In the genomic region with DNA sequence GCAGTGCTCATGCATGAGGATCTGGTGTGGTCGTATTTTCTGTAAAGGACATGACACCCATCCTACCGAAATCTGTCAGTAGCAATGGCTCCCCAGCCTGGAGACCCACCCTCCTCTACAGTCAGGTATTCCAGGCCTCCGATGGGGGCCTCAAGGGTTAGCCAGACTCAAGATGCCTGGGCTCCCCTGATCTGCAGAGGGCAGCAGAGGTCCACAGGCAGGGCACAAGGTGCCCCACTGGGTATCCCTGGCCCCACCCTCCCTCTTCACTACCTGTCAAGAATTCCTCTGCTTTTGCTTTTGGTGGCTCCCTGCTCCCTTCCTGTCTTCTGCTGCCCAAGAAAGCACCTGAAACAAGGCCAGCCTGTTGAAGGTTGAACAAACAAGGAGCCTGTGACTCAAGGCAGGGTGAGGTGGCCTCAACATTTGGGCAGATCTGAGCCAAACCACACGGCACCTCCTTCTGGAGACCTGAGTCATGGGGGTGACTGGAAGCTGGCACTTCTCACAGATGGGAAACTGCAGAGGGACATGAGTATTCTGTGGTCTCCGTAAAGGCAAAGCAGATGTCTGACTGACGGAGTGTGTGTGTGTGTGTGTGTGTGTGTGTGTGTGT, we compare ENCODE assay signal across 12 mouse cellular contexts. TPM values are rescaled to one million over a fixed set of nuclear protein-coding genes. Genes with fewer than 3 reads are reported as not detected.
DNase-seq lines count a peak whose midpoint lies in the region; ATAC-seq lines count a peak whose summit lies in the region.
"Had no signal": no experiment of that assay in that cellular context is flagged by ENCODE, and none has a peak within 500 bp of the region (broad histone marks: within the 10 kb centered on the region; RNA-seq: fewer than 3 reads in every experiment).

No protein-coding gene starts in this region.

- no peak overlapping the region for H3K27ac ChIP-seq in forebrain, embryonic 13.5 days
- H3K27ac ChIP-seq: liver, embryonic 15.5 days had no signal

- H3K4me1 ChIP-seq in forebrain, embryonic 13.5 days, result no peaks in the 10 kb centered on the region
- H3K4me1 ChIP-seq: liver, embryonic 15.5 days had no signal

- H3K4me2 ChIP-seq in forebrain, embryonic 13.5 days, result no peak overlapping the region
- H3K4me2 ChIP-seq: liver, embryonic 15.5 days had no signal

- no peaks in the 10 kb centered on the region for H3K27me3 ChIP-seq in forebrain, embryonic 13.5 days
- H3K27me3 ChIP-seq: liver, embryonic 15.5 days had no signal

- no peak overlapping the region for H3K9ac ChIP-seq in forebrain, embryonic 13.5 days
- H3K9ac ChIP-seq: liver, embryonic 15.5 days had no signal

- WGBS in forebrain, embryonic 13.5 days, result 77% methylated on average over 6 of the region's 6 CpGs

- no peak overlapping the region for H3K4me3 ChIP-seq in forebrain, embryonic 13.5 days
- H3K4me3 ChIP-seq: liver, embryonic 15.5 days had no signal

- no peak for ATAC-seq in forebrain, embryonic 13.5 days

- peak; percentile 64 to 77 for DNase-seq in lung, adult 18-20 months
- DNase-seq in lung, postnatal 14 days, result no peak
- peak; percentile 79 for DNase-seq in NIH3T3 (ENCODE audit: low read depth)
- DNase-seq in adrenal gland, postnatal 25 days, result peak; percentile 48
- DNase-seq in lung, postnatal 36 days, result peak; percentile 67
- DNase-seq in thymus, adult 18-20 months, result no peak
- DNase-seq: cerebellum, adult 11-12 months; gastrocnemius, postnatal 36 days; thymus, postnatal 25 days had no signal

- no peaks in the 10 kb centered on the region for H3K36me3 ChIP-seq in forebrain, embryonic 13.5 days (ENCODE audit: poor library complexity, severe bottlenecking)
- H3K36me3 ChIP-seq: G1E; liver, embryonic 15.5 days had no signal

- no peaks in the 10 kb centered on the region for H3K9me3 ChIP-seq in forebrain, embryonic 13.5 days (replicated peaks)
- H3K9me3 ChIP-seq: liver, embryonic 15.5 days had no signal

RNA-seq across cellular contexts. Expression of a gene that starts 30.7 kb away (rescaled TPM):
- 71.7 and 74.6 TPM in 2 replicates for total RNA-seq in adrenal gland, postnatal 25 days (2021)
- 166 and 195 TPM in 2 replicates for polyA plus RNA-seq in forebrain, embryonic 13.5 days (2015; fragmentation: Nextera tagmentation; extraction: Ambion mirVana)

Comparison
In these comparisons a context has a peak if more than half of its experiments do, and no peak if none do; other contexts are left out.
1. DNase-seq: peak in lung, adult 18-20 months (2 of 2), NIH3T3 (single experiment), adrenal gland, postnatal 25 days (single experiment) and lung, postnatal 36 days (single experiment); none in lung, postnatal 14 days (single experiment) and thymus, adult 18-20 months (0 of 2).